Mouse (Mus musculus) kidney, embryonic 16.5 days (tissue): ENCODE results near the gene Grm1. TPM values are rescaled to one million over a fixed set of nuclear protein-coding genes. Genes with fewer than 3 reads are reported as not detected.

Experiments
- ATAC-seq: fragments of 200-750 bp; cut with Nextera tagmentation; 2 replicates; pipeline ENCODE4 v1.8.0; 2017; ENCODE audit warnings: moderate TSS enrichment; ENCODE audit not compliant: low FRiP score, low TSS enrichment
- H3K27ac ChIP-seq: fragments of 300-500 bp; sonication (generic); 2 replicates; pipeline ENCODE4 v1.5.1; 2014; ENCODE audit warnings: low read length
- H3K27me3 ChIP-seq: fragments of 300-500 bp; sonication (generic); 2 replicates; pipeline ENCODE4 v1.6.1; 2014; ENCODE audit warnings: low read length, control low read depth, mixed read lengths; ENCODE audit not compliant: insufficient read depth
- H3K36me3 ChIP-seq: fragments of 300-500 bp; sonication (generic); 2 replicates; pipeline ENCODE4 v1.6.1; 2014; ENCODE audit warnings: low read length, control low read depth, mixed read lengths; ENCODE audit not compliant: insufficient read depth
- H3K4me1 ChIP-seq: fragments of 300-500 bp; sonication (generic); 2 replicates; pipeline ENCODE4 v1.6.1; 2014; ENCODE audit warnings: low read length, control low read depth, mixed read lengths; ENCODE audit not compliant: insufficient read depth
- H3K4me2 ChIP-seq: fragments of 300-500 bp; sonication (generic); replicated peaks from 2 replicates; pipeline ENCODE4 v1.6.1; 2014; ENCODE audit warnings: low read depth, low read length
- H3K4me3 ChIP-seq: fragments of 300-500 bp; sonication (generic); 2 replicates; pipeline ENCODE4 v1.5.1; 2014; ENCODE audit warnings: mild to moderate bottlenecking, low read length
- H3K9ac ChIP-seq: fragments of 300-500 bp; sonication (generic); replicated peaks from 2 replicates; pipeline ENCODE4 v1.6.1; 2014; ENCODE audit warnings: low read length
- H3K9me3 ChIP-seq: fragments of 300-500 bp; sonication (generic); 2 replicates; pipeline ENCODE4 v1.6.1; 2016; ENCODE audit warnings: low read length, control low read depth
- WGBS: fragments of 180-500 bp; shearing (Covaris S2); extraction: QIAGEN DNeasy Blood & Tissue Kit; methylation state at CpG from one replicate; pipeline ENCODE4 v1.1.7; 2014; 5-methylcytosine and 5-hydroxymethylcytosine counted together
- polyA plus RNA-seq: library from polyadenylated mRNA; unstranded; fragments of >200 nt; fragmentation: Nextera tagmentation; extraction: Ambion mirVana; gene quantifications from 2 replicates; pipeline ENCODE4 v1.2.1, GENCODE M21; 2015

Grm1 gene
- polyA plus RNA-seq, 1 experiment from 2014 or later, result not detected

- Histone ChIP-seq H3K4me1 (no peaks in the 10 kb centered on the region), H3K4me3 (no peak overlapping the region), H3K27me3 (no peaks in the 10 kb centered on the region), H3K9ac (no peak overlapping the region), H3K27ac (no peak overlapping the region), H3K36me3 (no peaks in the 10 kb centered on the region), H3K9me3 (no peaks in the 10 kb centered on the region), H3K4me2 (no peak overlapping the region)
- WGBS, result 61% methylated on average over 5 of the region's 5 CpGs
- no peak for ATAC-seq
Measured at GRCm38 (mm10) chr10:10845059-10845685, 237.0 kb downstream of the Grm1 start.

- ATAC-seq, result no peak
- no peak overlapping the region for H3K9ac ChIP-seq
- H3K4me1 ChIP-seq, result no peaks in the 10 kb centered on the region
- H3K4me3 ChIP-seq, result no peak overlapping the region
- no peak overlapping the region for H3K4me2 ChIP-seq
- H3K9me3 ChIP-seq, result no peaks in the 10 kb centered on the region
- no peaks in the 10 kb centered on the region for H3K27me3 ChIP-seq
- no peak overlapping the region for H3K27ac ChIP-seq
- no peaks in the 10 kb centered on the region for H3K36me3 ChIP-seq
Measured at GRCm38 (mm10) chr10:10835406-10835805, 246.8 kb downstream of the Grm1 start.

GRCm38 (mm10) chr10:10834828-10835227 lies 247.3 kb downstream of the Grm1 start:
- no peaks in the 10 kb centered on the region for H3K27me3 ChIP-seq

GRCm38 (mm10) chr10:10831141-10831540 lies 251.0 kb downstream of the Grm1 start:
- no peak overlapping the region for H3K27ac ChIP-seq
- H3K4me1 ChIP-seq, result no peaks in the 10 kb centered on the region
- H3K36me3 ChIP-seq, result no peaks in the 10 kb centered on the region
- ATAC-seq, result no peak
- no peaks in the 10 kb centered on the region for H3K27me3 ChIP-seq
- no peak overlapping the region for H3K9ac ChIP-seq
- 90% methylated on average over 1 of the region's 1 CpGs for WGBS
- H3K9me3 ChIP-seq, result no peaks in the 10 kb centered on the region
- no peak overlapping the region for H3K4me2 ChIP-seq
- no peak overlapping the region for H3K4me3 ChIP-seq

More at GRCm38 (mm10) chr10:10834828-10835227, 247.3 kb downstream of the Grm1 start:
- no peaks in the 10 kb centered on the region for H3K4me1 ChIP-seq
- ATAC-seq, result no peak
- H3K27ac ChIP-seq, result no peak overlapping the region
- 70% methylated on average over 3 of the region's 3 CpGs for WGBS
- H3K36me3 ChIP-seq, result no peaks in the 10 kb centered on the region
- H3K9me3 ChIP-seq, result no peaks in the 10 kb centered on the region
- H3K9ac ChIP-seq, result no peak overlapping the region
- H3K4me2 ChIP-seq, result no peak overlapping the region
- H3K4me3 ChIP-seq, result no peak overlapping the region

GRCm38 (mm10) chr10:10827308-10827707 lies 254.8 kb downstream of the Grm1 start:
- Histone ChIP-seq H3K27me3 (no peaks in the 10 kb centered on the region), H3K4me3 (no peak overlapping the region), H3K27ac (no peak overlapping the region), H3K4me2 (no peak overlapping the region), H3K9me3 (no peaks in the 10 kb centered on the region), H3K36me3 (no peaks in the 10 kb centered on the region), H3K4me1 (no peaks in the 10 kb centered on the region), H3K9ac (no peak overlapping the region)
- WGBS, result 56% methylated on average over 1 of the region's 1 CpGs
- no peak for ATAC-seq

- ATAC-seq, result no peak
- no peak overlapping the region for H3K27ac ChIP-seq
- H3K27me3 ChIP-seq, result no peaks in the 10 kb centered on the region
- H3K9me3 ChIP-seq, result no peaks in the 10 kb centered on the region
- WGBS, result 83% methylated on average over 2 of the region's 2 CpGs
- H3K9ac ChIP-seq, result no peak overlapping the region
- no peaks in the 10 kb centered on the region for H3K36me3 ChIP-seq
- no peak overlapping the region for H3K4me3 ChIP-seq
- no peak overlapping the region for H3K4me2 ChIP-seq
- H3K4me1 ChIP-seq, result no peaks in the 10 kb centered on the region
Measured at GRCm38 (mm10) chr10:10818061-10818460, 264.1 kb downstream of the Grm1 start.

- no peak overlapping the region for H3K4me2 ChIP-seq
- ATAC-seq, result no peak
- H3K9ac ChIP-seq, result no peak overlapping the region
- 63% methylated on average over 2 of the region's 2 CpGs for WGBS
- no peaks in the 10 kb centered on the region for H3K4me1 ChIP-seq
- no peak overlapping the region for H3K4me3 ChIP-seq
- no peaks in the 10 kb centered on the region for H3K27me3 ChIP-seq
- H3K27ac ChIP-seq, result no peak overlapping the region
- no peaks in the 10 kb centered on the region for H3K9me3 ChIP-seq
- no peaks in the 10 kb centered on the region for H3K36me3 ChIP-seq
Measured at GRCm38 (mm10) chr10:10814631-10815216, 267.4 kb downstream of the Grm1 start.

GRCm38 (mm10) chr10:10812750-10813711 lies 269.1 kb downstream of the Grm1 start:
- no peaks in the 10 kb centered on the region for H3K9me3 ChIP-seq
- no peak overlapping the region for H3K9ac ChIP-seq
- H3K4me3 ChIP-seq, result no peak overlapping the region
- no peaks in the 10 kb centered on the region for H3K36me3 ChIP-seq
- H3K27ac ChIP-seq, result no peak overlapping the region
- H3K27me3 ChIP-seq, result no peaks in the 10 kb centered on the region
- H3K4me1 ChIP-seq, result no peaks in the 10 kb centered on the region
- no peak overlapping the region for H3K4me2 ChIP-seq
- ATAC-seq, result no peak
- 63% methylated on average over 5 of the region's 5 CpGs for WGBS

GRCm38 (mm10) chr10:10809777-10810176 lies 272.4 kb downstream of the Grm1 start:
- H3K36me3 ChIP-seq, result no peaks in the 10 kb centered on the region
- H3K4me2 ChIP-seq, result no peak overlapping the region
- no peaks in the 10 kb centered on the region for H3K27me3 ChIP-seq
- H3K27ac ChIP-seq, result no peak overlapping the region
- no peak overlapping the region for H3K4me3 ChIP-seq
- no peaks in the 10 kb centered on the region for H3K4me1 ChIP-seq
- no peak for ATAC-seq
- 96% methylated on average over 3 of the region's 3 CpGs for WGBS
- no peak overlapping the region for H3K9ac ChIP-seq
- H3K9me3 ChIP-seq, result no peaks in the 10 kb centered on the region

GRCm38 (mm10) chr10:10795321-10795720 lies 286.8 kb downstream of the Grm1 start:
- Histone ChIP-seq H3K27me3 (no peaks in the 10 kb centered on the region), H3K9ac (no peak overlapping the region), H3K27ac (no peak overlapping the region), H3K4me2 (no peak overlapping the region), H3K9me3 (no peaks in the 10 kb centered on the region), H3K4me3 (no peak overlapping the region), H3K4me1 (no peaks in the 10 kb centered on the region), H3K36me3 (no peaks in the 10 kb centered on the region)
- no peak for ATAC-seq
- 88% methylated on average over 1 of the region's 1 CpGs for WGBS
